ENCODE assay signal across 9 mouse cellular contexts in genomic region chr10:59948363-59949254, GRCm38 (mm10). TPM values are rescaled to one million over a fixed set of nuclear protein-coding genes. Genes with fewer than 3 reads are reported as not detected.
DNase-seq lines count a peak whose midpoint lies in the region; ATAC-seq and TF ChIP-seq lines count a peak whose summit lies in the region.
"Had no signal": no experiment of that assay in that cellular context is flagged by ENCODE, and none has a peak within 500 bp of the region (broad histone marks: within the 10 kb centered on the region; RNA-seq: fewer than 3 reads in every experiment).

No protein-coding gene starts in this region.

- TF ChIP-seq CTCF in heart, adult 2 months (IDR thresholded peaks at IDR 0.05): no peak

- peak overlapping the region; percentile 57 for H3K9ac ChIP-seq in heart, adult 2 months (ENCODE audit: low read depth, low read length)
- H3K9ac ChIP-seq in neural tube, embryonic 13.5 days: peak overlapping the region; percentile 97; the same call in 1 of the 2 replicates

- no peaks in the 10 kb centered on the region for H3K9me3 ChIP-seq in neural tube, embryonic 13.5 days
- H3K9me3 ChIP-seq: G1E had no signal

- peak overlapping the region; percentile 98 for H3K4me2 ChIP-seq in neural tube, embryonic 13.5 days

- WGBS in heart, adult 2 months: 38% methylated on average over 6 of the region's 6 CpGs
- 56% methylated on average over 6 of the region's 6 CpGs for WGBS in neural tube, embryonic 13.5 days

- H3K27ac ChIP-seq in heart, adult 2 months: peak overlapping the region; percentile 98
- H3K27ac ChIP-seq in neural tube, embryonic 13.5 days (replicated peaks): peak overlapping the region; percentile 98; the same call in 1 of the 2 replicates

- ATAC-seq in neural tube, embryonic 13.5 days (ENCODE audit: low read depth): no peak

- peak; percentile 86 for TF ChIP-seq EP300 in heart, adult 2 months (IDR thresholded peaks at IDR 0.05; ENCODE audit: insufficient read depth, low read depth, low read length)

- peak; percentile 19 for DNase-seq in embryo, embryonic 10 days (ENCODE audit: low spot score)
- DNase-seq in embryo, embryonic 10.5 days (ENCODE audit: low spot score): no peak
- DNase-seq in NIH3T3 (ENCODE audit: low read depth): peak; percentile 31
- DNase-seq in heart, adult 2 months: peak; percentile 63 to 65
- peak; percentile 53 for DNase-seq in kidney, postnatal 10 days
- no peak for DNase-seq in frontal cortex, postnatal 25 days (ENCODE audit: low spot score in 2 of 2)
- no peak for DNase-seq in right cerebral cortex, postnatal 4 days

- H3K4me1 ChIP-seq in heart, adult 2 months (ENCODE audit: control insufficient read depth, insufficient read depth, low read length): peaks cover 12% of the 10 kb centered on the region
- peaks cover 49% of the 10 kb centered on the region for H3K4me1 ChIP-seq in neural tube, embryonic 13.5 days (replicated peaks)

- H3K27me3 ChIP-seq in heart, adult 2 months (ENCODE audit: control insufficient read depth, insufficient read depth, low read length): no peaks in the 10 kb centered on the region
- H3K27me3 ChIP-seq in neural tube, embryonic 13.5 days: no peaks in the 10 kb centered on the region

- peaks cover 3% of the 10 kb centered on the region; the same call in 1 of the 2 replicates for H3K79me2 ChIP-seq in heart, adult 2 months (replicated peaks; ENCODE audit: control insufficient read depth, insufficient read depth, low read length)

- H3K36me3 ChIP-seq in heart, adult 2 months (ENCODE audit: control insufficient read depth, insufficient read depth, low read length): peaks cover 9% of the 10 kb centered on the region
- H3K36me3 ChIP-seq in neural tube, embryonic 13.5 days: no peaks in the 10 kb centered on the region

- TF ChIP-seq POLR2A in heart, adult 2 months (IDR thresholded peaks at IDR 0.05; ENCODE audit: insufficient read depth, low read depth, low read length): peak; percentile 67

- intact Hi-C loops in heart, adult 2 months (cut with DNase I): loop anchor here (1.0 to 2.0 kb wide), 2 partner anchors 32 to 54 kb away; no protein-coding TSS in a partner anchor

- peak overlapping the region; percentile 99 for H3K4me3 ChIP-seq in heart, adult 2 months
- peak overlapping the region; percentile 95 for H3K4me3 ChIP-seq in neural tube, embryonic 13.5 days

RNA-seq across cellular contexts. Expression of gene Ddit4, which starts 3.0 kb away (rescaled TPM):
- 100 to 1,000 TPM in 1 of 2 experiments, 10 to 100 TPM in 1; 70.7 to 219 TPM for total RNA-seq in heart, adult 2 months (2021)
- polyA plus RNA-seq in heart, adult 2 months (2012; rRNA removed): 48.0 and 55.5 TPM in 2 replicates
- 72.8 and 78.2 TPM in 2 replicates for polyA plus RNA-seq in neural tube, embryonic 13.5 days (2015; fragmentation: Nextera tagmentation; extraction: Ambion mirVana)

RNA-seq across cellular contexts. Expression of gene Ascc1, which starts 54.0 kb away (rescaled TPM):
- 10 to 100 TPM; 20.5 to 24.1 TPM for total RNA-seq in heart, adult 2 months (2021)
- polyA plus RNA-seq in heart, adult 2 months (2012; rRNA removed): 22.5 and 36.6 TPM in 2 replicates
- 41.7 and 44.5 TPM in 2 replicates for polyA plus RNA-seq in neural tube, embryonic 13.5 days (2015; fragmentation: Nextera tagmentation; extraction: Ambion mirVana)

RNA-seq across cellular contexts. Expression of gene Anapc16, which starts 54.3 kb away (rescaled TPM):
- total RNA-seq in heart, adult 2 months (2021): 10 to 100 TPM; 58.6 to 70.1 TPM
- 90.3 and 103 TPM in 2 replicates for polyA plus RNA-seq in heart, adult 2 months (2012; rRNA removed)
- polyA plus RNA-seq in neural tube, embryonic 13.5 days (2015; fragmentation: Nextera tagmentation; extraction: Ambion mirVana): 98.1 and 118 TPM in 2 replicates

Comparison
In these comparisons a context has a peak if more than half of its experiments do, and no peak if none do; other contexts are left out.
1. DNase-seq: peak in embryo, embryonic 10 days (single experiment), NIH3T3 (single experiment), heart, adult 2 months (2 of 2) and kidney, postnatal 10 days (single experiment); none in embryo, embryonic 10.5 days (single experiment), frontal cortex, postnatal 25 days (0 of 2) and right cerebral cortex, postnatal 4 days (single experiment).